ENCODE assay signal across 12 mouse cellular contexts in genomic region chr9:110944265-110944664, GRCm38 (mm10). TPM values are rescaled to one million over a fixed set of nuclear protein-coding genes. Genes with fewer than 3 reads are reported as not detected.
DNase-seq lines count a peak whose midpoint lies in the region; ATAC-seq and TF ChIP-seq lines count a peak whose summit lies in the region.
"Had no signal": no experiment of that assay in that cellular context is flagged by ENCODE, and none has a peak within 500 bp of the region (broad histone marks: within the 10 kb centered on the region; RNA-seq: fewer than 3 reads in every experiment).

No protein-coding gene starts in this region.

- no peak for ATAC-seq in liver, embryonic 14.5 days (ENCODE audit: insufficient read depth)
- no peak for ATAC-seq in liver, embryonic 11.5 days (replicated peaks; ENCODE audit: low FRiP score)
- no peak for ATAC-seq in neural tube, embryonic 15.5 days (ENCODE audit: low FRiP score)

- H3K27me3 ChIP-seq in liver, embryonic 14.5 days (ENCODE audit: control insufficient read depth, insufficient read depth, low read length): peaks cover 25% of the 10 kb centered on the region
- peaks cover 19% of the 10 kb centered on the region for H3K27me3 ChIP-seq in liver, embryonic 11.5 days (replicated peaks; ENCODE audit: control insufficient read depth, insufficient read depth, low read length)
- peaks cover 17% of the 10 kb centered on the region; the same call in 1 of the 2 replicates for H3K27me3 ChIP-seq in neural tube, embryonic 15.5 days (replicated peaks)

- no peak overlapping the region for H3K4me2 ChIP-seq in liver, embryonic 14.5 days (ENCODE audit: low read depth)
- H3K4me2 ChIP-seq in liver, embryonic 11.5 days: no peak overlapping the region
- 0 out of 2 replicates have a peak overlapping the region, but pooled peaks have one; percentile 39 for H3K4me2 ChIP-seq in neural tube, embryonic 15.5 days
- H3K4me2 ChIP-seq: limb, embryonic 13.5 days had no signal

- peak; percentile 44 to 51 for DNase-seq in cerebellum, postnatal 10 days
- DNase-seq in cerebellum, adult 8-10 months: no peak
- DNase-seq in liver, embryonic 14.5 days (ENCODE audit: low read depth in 3 of 3, low spot score in 3 of 3): no peak
- DNase-seq in liver, embryonic 11.5 days (ENCODE audit: low spot score): no peak
- no peak for DNase-seq in frontal cortex, adult 2 months (ENCODE audit: extremely low spot score in 1 of 2, low spot score in 1 of 2)
- no peak for DNase-seq in cerebellum, postnatal 4 days (ENCODE audit: low spot score in 2 of 2)

- peak; percentile 41 for TF ChIP-seq CTCF in liver, embryonic 14.5 days (IDR thresholded peaks at IDR 0.05; ENCODE audit: low read depth)
- peak; percentile 42 for TF ChIP-seq CTCF in cortical plate, adult 2 months (IDR thresholded peaks at IDR 0.05; ENCODE audit: extremely low read depth, insufficient read depth, low read length)

- no peak for TF ChIP-seq POLR2A in cortical plate, adult 2 months (IDR thresholded peaks at IDR 0.05; ENCODE audit: extremely low read depth, insufficient read depth, low read length)

- no peaks in the 10 kb centered on the region for H3K9me3 ChIP-seq in liver, embryonic 14.5 days (ENCODE audit: control insufficient read depth, low read length)
- H3K9me3 ChIP-seq in liver, embryonic 11.5 days (ENCODE audit: control insufficient read depth, low read length): no peaks in the 10 kb centered on the region
- H3K9me3 ChIP-seq in neural tube, embryonic 15.5 days (replicated peaks): no peaks in the 10 kb centered on the region
- H3K9me3 ChIP-seq: limb, embryonic 13.5 days had no signal

- 32% methylated on average over 13 of the region's 13 CpGs for WGBS in liver, embryonic 14.5 days (ENCODE audit: insufficient replicate concordance)
- 31% methylated on average over 13 of the region's 13 CpGs for WGBS in liver, embryonic 11.5 days
- 37% methylated on average over 13 of the region's 13 CpGs for WGBS in neural tube, embryonic 15.5 days

- TF ChIP-seq EP300 in liver, embryonic 14.5 days (IDR thresholded peaks at IDR 0.05; ENCODE audit: low read depth): no peak

- H3K4me1 ChIP-seq in liver, embryonic 14.5 days (replicated peaks; ENCODE audit: control insufficient read depth in 2 of 2, insufficient read depth in 2 of 2, low read length in 1 of 2): peaks cover 0 to 8% of the 10 kb centered on the region in 2 experiments; a peak in 2 of 4 replicates
- peaks cover 15% of the 10 kb centered on the region; the same call in 1 of the 2 replicates for H3K4me1 ChIP-seq in liver, embryonic 11.5 days (replicated peaks; ENCODE audit: control insufficient read depth, insufficient read depth, low read length)
- no peaks in the 10 kb centered on the region for H3K4me1 ChIP-seq in cortical plate, adult 2 months (ENCODE audit: control insufficient read depth, insufficient read depth, low read length)
- peaks cover 13% of the 10 kb centered on the region for H3K4me1 ChIP-seq in neural tube, embryonic 15.5 days

- H3K4me3 ChIP-seq in liver, embryonic 14.5 days (ENCODE audit: insufficient read depth in 1 of 2, low read depth in 2 of 2, low read length in 2 of 2): no peak overlapping the region
- no peak overlapping the region for H3K4me3 ChIP-seq in liver, embryonic 11.5 days (ENCODE audit: low read depth, low read length)
- no peak overlapping the region for H3K4me3 ChIP-seq in cortical plate, adult 2 months (ENCODE audit: insufficient read depth, low read length)
- H3K4me3 ChIP-seq in neural tube, embryonic 15.5 days (replicated peaks): no peak overlapping the region
- H3K4me3 ChIP-seq: limb, embryonic 13.5 days had no signal

- H3K9ac ChIP-seq in liver, embryonic 14.5 days (replicated peaks): no peak overlapping the region
- H3K9ac ChIP-seq in liver, embryonic 11.5 days (ENCODE audit: low read depth, low read length): no peak overlapping the region
- no peak overlapping the region for H3K9ac ChIP-seq in neural tube, embryonic 15.5 days (replicated peaks)
- H3K9ac ChIP-seq: limb, embryonic 13.5 days had no signal

- no peaks in the 10 kb centered on the region for H3K36me3 ChIP-seq in liver, embryonic 14.5 days (replicated peaks; ENCODE audit: control insufficient read depth, insufficient read depth, low read depth)
- H3K36me3 ChIP-seq in liver, embryonic 11.5 days (ENCODE audit: control insufficient read depth, insufficient read depth, low read length): no peaks in the 10 kb centered on the region
- no peaks in the 10 kb centered on the region for H3K36me3 ChIP-seq in neural tube, embryonic 15.5 days
- H3K36me3 ChIP-seq: limb, embryonic 13.5 days had no signal

- H3K27ac ChIP-seq in liver, embryonic 14.5 days: no peak overlapping the region
- H3K27ac ChIP-seq in liver, embryonic 11.5 days (ENCODE audit: low read depth, low read length): no peak overlapping the region
- H3K27ac ChIP-seq in cortical plate, adult 2 months (ENCODE audit: insufficient read depth, low read length): no peak overlapping the region
- H3K27ac ChIP-seq in neural tube, embryonic 15.5 days (replicated peaks): no peak overlapping the region
- H3K27ac ChIP-seq: limb, embryonic 13.5 days had no signal

RNA-seq across cellular contexts. Expression of gene Tdgf1, which starts 1.7 kb away (rescaled TPM):
- polyA plus RNA-seq in liver, embryonic 14.5 days (2012; rRNA removed): not detected in 2 replicates
- polyA plus RNA-seq in liver, embryonic 14.5 days (2014; fragmentation: Nextera tagmentation; extraction: Ambion mirVana): not detected in 2 replicates
- not detected in 2 replicates for polyA plus RNA-seq in liver, embryonic 11.5 days (2014; fragmentation: Nextera tagmentation; extraction: Ambion mirVana)
- 1.1 and 1.3 TPM in 2 replicates for polyA plus RNA-seq in cortical plate, adult 2 months (2012; rRNA removed)
- polyA plus RNA-seq in neural tube, embryonic 15.5 days (2015; fragmentation: Nextera tagmentation; extraction: Ambion mirVana): 0.28 and 0.45 TPM in 2 replicates
- 0.94 and 1.3 TPM in 2 replicates for polyA plus RNA-seq in frontal cortex, adult 2 months (2012; rRNA removed)
- polyA plus RNA-seq: C2C12; heart, embryonic 14.5 days; urinary bladder, adult 2 months had no signal

RNA-seq across cellular contexts. Expression of gene Lrrc2, which starts 7.1 kb away (rescaled TPM):
- polyA plus RNA-seq in liver, embryonic 14.5 days (2012; rRNA removed): 0.02 and 0.09 TPM in 2 replicates
- 0.10 and 0.29 TPM in 2 replicates for polyA plus RNA-seq in liver, embryonic 14.5 days (2014; fragmentation: Nextera tagmentation; extraction: Ambion mirVana)
- 0.14 and 0.60 TPM in 2 replicates for polyA plus RNA-seq in liver, embryonic 11.5 days (2014; fragmentation: Nextera tagmentation; extraction: Ambion mirVana)
- polyA plus RNA-seq in cortical plate, adult 2 months (2012; rRNA removed): 0.83 and 1.3 TPM in 2 replicates
- 0.78 and 1.5 TPM in 2 replicates for polyA plus RNA-seq in neural tube, embryonic 15.5 days (2015; fragmentation: Nextera tagmentation; extraction: Ambion mirVana)
- 0.97 and 1.0 TPM in 2 replicates for polyA plus RNA-seq in frontal cortex, adult 2 months (2012; rRNA removed)
- polyA plus RNA-seq: limb, embryonic 13.5 days had no signal

RNA-seq across cellular contexts. Expression of gene Fam240a, which starts 27.6 kb away (rescaled TPM):
- not detected in 2 replicates for polyA plus RNA-seq in liver, embryonic 14.5 days (2012; rRNA removed)
- not detected in 2 replicates for polyA plus RNA-seq in liver, embryonic 14.5 days (2014; fragmentation: Nextera tagmentation; extraction: Ambion mirVana)
- not detected in 2 replicates for polyA plus RNA-seq in liver, embryonic 11.5 days (2014; fragmentation: Nextera tagmentation; extraction: Ambion mirVana)
- polyA plus RNA-seq in cortical plate, adult 2 months (2012; rRNA removed): not detected in 2 replicates
- not detected in 2 replicates for polyA plus RNA-seq in neural tube, embryonic 15.5 days (2015; fragmentation: Nextera tagmentation; extraction: Ambion mirVana)
- polyA plus RNA-seq in frontal cortex, adult 2 months (2012; rRNA removed): not detected in 2 replicates
- polyA plus RNA-seq: C2C12; heart, embryonic 14.5 days; limb, embryonic 13.5 days; urinary bladder, adult 2 months had no signal

RNA-seq across cellular contexts. Expression of gene Rtp3, which starts 46.1 kb away (rescaled TPM):
- 26.0 and 34.3 TPM in 2 replicates for polyA plus RNA-seq in liver, embryonic 14.5 days (2012; rRNA removed)
- polyA plus RNA-seq in liver, embryonic 14.5 days (2014; fragmentation: Nextera tagmentation; extraction: Ambion mirVana): 15.6 and 21.7 TPM in 2 replicates
- 11.1 and 12.5 TPM in 2 replicates for polyA plus RNA-seq in liver, embryonic 11.5 days (2014; fragmentation: Nextera tagmentation; extraction: Ambion mirVana)
- 0.45 and 0.69 TPM in 2 replicates for polyA plus RNA-seq in cortical plate, adult 2 months (2012; rRNA removed)
- 0.10 TPM in 1 of 2 replicates, not detected in the other for polyA plus RNA-seq in neural tube, embryonic 15.5 days (2015; fragmentation: Nextera tagmentation; extraction: Ambion mirVana)
- 0.50 and 0.71 TPM in 2 replicates for polyA plus RNA-seq in frontal cortex, adult 2 months (2012; rRNA removed)
- polyA plus RNA-seq: C2C12; heart, embryonic 14.5 days; limb, embryonic 13.5 days had no signal

Comparison
In these comparisons a context has a peak if more than half of its experiments do, and no peak if none do; other contexts are left out.
1. DNase-seq: peak in cerebellum, postnatal 10 days (2 of 2); none in cerebellum, adult 8-10 months (single experiment), liver, embryonic 14.5 days (0 of 3), liver, embryonic 11.5 days (single experiment), frontal cortex, adult 2 months (0 of 2) and cerebellum, postnatal 4 days (0 of 2).